Mouse (Mus musculus): ENCODE measurements around the gene Snhg11. TPM values are rescaled to one million over a fixed set of nuclear protein-coding genes. Genes with fewer than 3 reads are reported as not detected.

The Snhg11 gene
- under 1 TPM; 0.06 to 0.20 TPM for total RNA-seq (2021)
- long read RNA-seq, experiment 1: 0 reads
- long read RNA-seq, experiment 2: 0 reads

GRCm38 (mm10) chr2:158375443-158376122 is at the start of gene Snhg11:
TSS of gene Snhg11 (plus strand) at chr2:158375638.
- intact Hi-C loops (cut with DNase I; ENCODE audit: low total_unique reads): no loop called here
- DNase-seq: no peak

- intact Hi-C loops (cut with DNase I; ENCODE audit: low total_unique reads): no loop called here
- DNase-seq: no peak
These were observed 41.1 kb upstream of the Snhg11 start for GRCm38 (mm10) chr2:158334356-158334755.

- intact Hi-C loops (cut with DNase I; ENCODE audit: low total_unique reads): no loop called here
These were observed 37.7 kb upstream of the Snhg11 start for GRCm38 (mm10) chr2:158337698-158338097.

GRCm38 (mm10) chr2:158339948-158340564 is 35.4 kb upstream of the Snhg11 start:
- intact Hi-C loops (cut with DNase I; ENCODE audit: low total_unique reads): loop anchor here (5.0 kb wide), 2 partner anchors 58 to 128 kb away; no protein-coding TSS in a partner anchor
- DNase-seq: peak; percentile 42

More at GRCm38 (mm10) chr2:158337698-158338097, 37.7 kb upstream of the Snhg11 start:
- DNase-seq: no peak

GRCm38 (mm10) chr2:158341324-158341723 is 34.1 kb upstream of the Snhg11 start:
- intact Hi-C loops (cut with DNase I; ENCODE audit: low total_unique reads): loop anchor here (5.0 kb wide), 2 partner anchors 59 to 129 kb away; no protein-coding TSS in a partner anchor
- DNase-seq: no peak

GRCm38 (mm10) chr2:158343495-158343894 is 31.9 kb upstream of the Snhg11 start:
- DNase-seq: no peak
- intact Hi-C loops (cut with DNase I; ENCODE audit: low total_unique reads): loop anchor here (5.0 kb wide), 2 partner anchors 61 to 131 kb away; no protein-coding TSS in a partner anchor

- DNase-seq: no peak
- intact Hi-C loops (cut with DNase I; ENCODE audit: low total_unique reads): no loop called here
These were observed 29.0 kb upstream of the Snhg11 start for GRCm38 (mm10) chr2:158346467-158346866.

- intact Hi-C loops (cut with DNase I; ENCODE audit: low total_unique reads): no loop called here
- peak; percentile 56 for DNase-seq
These were observed 27.6 kb upstream of the Snhg11 start for GRCm38 (mm10) chr2:158347868-158348267.

GRCm38 (mm10) chr2:158352801-158353520 is 22.5 kb upstream of the Snhg11 start:
- intact Hi-C loops (cut with DNase I; ENCODE audit: low total_unique reads): no loop called here
- no peak for DNase-seq

GRCm38 (mm10) chr2:158354348-158355114 is 20.9 kb upstream of the Snhg11 start:
- DNase-seq: no peak
- intact Hi-C loops (cut with DNase I; ENCODE audit: low total_unique reads): no loop called here

- intact Hi-C loops (cut with DNase I; ENCODE audit: low total_unique reads): no loop called here
- no peak for DNase-seq
These were observed 20.2 kb upstream of the Snhg11 start for GRCm38 (mm10) chr2:158355238-158355637.

- intact Hi-C loops (cut with DNase I; ENCODE audit: low total_unique reads): no loop called here
These were observed 19.3 kb upstream of the Snhg11 start for GRCm38 (mm10) chr2:158356121-158356520.

GRCm38 (mm10) chr2:158359757-158360620 is 15.4 kb upstream of the Snhg11 start:
- intact Hi-C loops (cut with DNase I; ENCODE audit: low total_unique reads): no loop called here
- no peak for DNase-seq

More at GRCm38 (mm10) chr2:158356121-158356520, 19.3 kb upstream of the Snhg11 start:
- DNase-seq: no peak

- peak; percentile 86 for DNase-seq
- intact Hi-C loops (cut with DNase I; ENCODE audit: low total_unique reads): no loop called here
These were observed 14.4 kb upstream of the Snhg11 start for GRCm38 (mm10) chr2:158360873-158361677.

- intact Hi-C loops (cut with DNase I; ENCODE audit: low total_unique reads): no loop called here
- DNase-seq: no peak
These were observed 13.6 kb upstream of the Snhg11 start for GRCm38 (mm10) chr2:158361678-158362320.

- DNase-seq: no peak
- intact Hi-C loops (cut with DNase I; ENCODE audit: low total_unique reads): no loop called here
These were observed 11.3 kb upstream of the Snhg11 start for GRCm38 (mm10) chr2:158364175-158364574.

GRCm38 (mm10) chr2:158365099-158365850 is 10.2 kb upstream of the Snhg11 start:
- intact Hi-C loops (cut with DNase I; ENCODE audit: low total_unique reads): no loop called here

More at GRCm38 (mm10) chr2:158365099-158365850, 10.2 kb upstream of the Snhg11 start:
- DNase-seq: no peak
